Mouse (Mus musculus) kidney, postnatal 25 days (tissue): Measurements from ENCODE around the gene Inka1.

ENCODE experiments used
- DNase-seq, 2 experiments: peaks; one replicate each; pipeline ENCODE4 v3.0.0; 2021; ENCODE audit warnings: mixed read lengths in 2 of 2

Gene Inka1

GRCm38 (mm10) chr9:107983421-107983890 lies 2.2 kb downstream of the Inka1 start:
- DNase-seq = peak; percentile 90 to 95

GRCm38 (mm10) chr9:107982681-107983346 lies 2.9 kb downstream of the Inka1 start, which contains the start of gene Gm20661:
Gene Gm20661, plus strand, starts transcription at chr9:107983058.
- peak; percentile 78 to 90 for DNase-seq

GRCm38 (mm10) chr9:107981684-107982605 lies 3.7 kb downstream of the Inka1 start:
- DNase-seq = peak in 1 of 2 experiments; percentile 57

- no peak for DNase-seq
Measured at GRCm38 (mm10) chr9:107978815-107979214, 6.9 kb downstream of the Inka1 start.

GRCm38 (mm10) chr9:107975399-107976386 lies 10.0 kb downstream of the Inka1 start, which contains the start of gene Uba7:
Gene Uba7, plus strand, starts transcription at chr9:107975505.
- peak; percentile 35 to 50 for DNase-seq

- no peak for DNase-seq
Measured at GRCm38 (mm10) chr9:107974491-107975171, 11.0 kb downstream of the Inka1 start.

GRCm38 (mm10) chr9:107971690-107972541 lies 13.8 kb downstream of the Inka1 start:
- DNase-seq = no peak

GRCm38 (mm10) chr9:107970311-107970710 lies 15.4 kb downstream of the Inka1 start:
- DNase-seq = no peak

- DNase-seq = no peak
Measured at GRCm38 (mm10) chr9:107968531-107968930, 17.1 kb downstream of the Inka1 start.

GRCm38 (mm10) chr9:107967437-107967836 lies 18.2 kb downstream of the Inka1 start:
- DNase-seq = peak in 1 of 2 experiments; percentile 55

- DNase-seq = no peak
Measured at GRCm38 (mm10) chr9:107966676-107967075, 19.0 kb downstream of the Inka1 start.

- no peak for DNase-seq
Measured at GRCm38 (mm10) chr9:107964681-107965080, 21.0 kb downstream of the Inka1 start.

- DNase-seq = peak; percentile 88 to 93
Measured at GRCm38 (mm10) chr9:107963700-107964099, 22.0 kb downstream of the Inka1 start.

- no peak for DNase-seq
Measured at GRCm38 (mm10) chr9:107962916-107963315, 22.8 kb downstream of the Inka1 start.

- no peak for DNase-seq
Measured at GRCm38 (mm10) chr9:107961881-107962280, 23.8 kb downstream of the Inka1 start.

GRCm38 (mm10) chr9:107961351-107961762 lies 24.3 kb downstream of the Inka1 start:
- DNase-seq = no peak

- DNase-seq = no peak
Measured at GRCm38 (mm10) chr9:107960928-107961327, 24.8 kb downstream of the Inka1 start.

GRCm38 (mm10) chr9:107959896-107960295 lies 25.8 kb downstream of the Inka1 start:
- no peak for DNase-seq

GRCm38 (mm10) chr9:107957141-107957540 lies 28.5 kb downstream of the Inka1 start:
- no peak for DNase-seq

GRCm38 (mm10) chr9:107955613-107956289 lies 29.9 kb downstream of the Inka1 start:
- no peak for DNase-seq
